8 mouse cellular contexts compared by ENCODE assay signal in genomic region chr1:39735927-39736604, GRCm38 (mm10). TPM values are rescaled to one million over a fixed set of nuclear protein-coding genes. Genes with fewer than 3 reads are reported as not detected.
A peak's percentile ranks its signal among the peaks of the same experiment; 100 is the strongest.
DNase-seq lines count a peak whose midpoint lies in the region; ATAC-seq and TF ChIP-seq lines count a peak whose summit lies in the region.

No protein-coding gene starts in this region.

- H3K36me3 ChIP-seq in midbrain, embryonic 10.5 days: no peaks in the 10 kb centered on the region
- no peaks in the 10 kb centered on the region for H3K36me3 ChIP-seq in midbrain, embryonic 15.5 days (replicated peaks)
- no peaks in the 10 kb centered on the region for H3K36me3 ChIP-seq in heart, embryonic 10.5 days
- no peaks in the 10 kb centered on the region for H3K36me3 ChIP-seq in stomach, postnatal 0 days (ENCODE audit: control insufficient read depth, insufficient read depth, low read length)

- WGBS in midbrain, embryonic 10.5 days: 38% methylated on average over 8 of the region's 8 CpGs
- whole genome bisulfite sequencing in midbrain, embryonic 15.5 days: 23% methylated on average over 8 of the region's 8 CpGs
- 29% methylated on average over 8 of the region's 8 CpGs for WGBS in heart, embryonic 10.5 days
- WGBS in stomach, postnatal 0 days: 25% methylated on average over 8 of the region's 8 CpGs

- no peak for TF ChIP-seq EP300 in stomach, postnatal 0 days (optimal IDR thresholded peaks at IDR 0.05)

- H3K4me1 ChIP-seq in midbrain, embryonic 10.5 days: peaks cover 31% of the 10 kb centered on the region
- peaks cover 10% of the 10 kb centered on the region; the same call in 1 of the 2 replicates for H3K4me1 ChIP-seq in midbrain, embryonic 15.5 days
- peaks cover 42% of the 10 kb centered on the region for H3K4me1 ChIP-seq in heart, embryonic 10.5 days
- H3K4me1 ChIP-seq in stomach, postnatal 0 days (replicated peaks; ENCODE audit: control insufficient read depth, insufficient read depth): no peaks in the 10 kb centered on the region

- H3K4me3 ChIP-seq in midbrain, embryonic 10.5 days: no peak overlapping the region
- no peak overlapping the region for H3K4me3 ChIP-seq in midbrain, embryonic 15.5 days
- H3K4me3 ChIP-seq in heart, embryonic 10.5 days: 0 out of 2 replicates have a peak overlapping the region, but pooled peaks have one; percentile 5
- no peak overlapping the region for H3K4me3 ChIP-seq in stomach, postnatal 0 days (ENCODE audit: low read depth, low read length)

- no peak overlapping the region for H3K4me2 ChIP-seq in midbrain, embryonic 15.5 days
- H3K4me2 ChIP-seq in stomach, postnatal 0 days (replicated peaks; ENCODE audit: low read depth): no peak overlapping the region

- no peak for TF ChIP-seq CTCF in stomach, postnatal 0 days (IDR thresholded peaks at IDR 0.05; ENCODE audit: low read depth)

- no peaks in the 10 kb centered on the region for H3K9me3 ChIP-seq in midbrain, embryonic 10.5 days (replicated peaks)
- H3K9me3 ChIP-seq in midbrain, embryonic 15.5 days: no peaks in the 10 kb centered on the region
- H3K9me3 ChIP-seq in heart, embryonic 10.5 days: no peaks in the 10 kb centered on the region
- no peaks in the 10 kb centered on the region for H3K9me3 ChIP-seq in stomach, postnatal 0 days (ENCODE audit: control insufficient read depth, low read length)

- H3K27ac ChIP-seq in midbrain, embryonic 10.5 days (replicated peaks): peak overlapping the region; percentile 79
- H3K27ac ChIP-seq in midbrain, embryonic 15.5 days: no peak overlapping the region
- H3K27ac ChIP-seq in heart, embryonic 10.5 days: peak overlapping the region; percentile 89
- H3K27ac ChIP-seq in stomach, postnatal 0 days (replicated peaks): peak overlapping the region; percentile 56; the same call in 1 of the 2 replicates

- no peaks in the 10 kb centered on the region for H3K27me3 ChIP-seq in midbrain, embryonic 10.5 days (ENCODE audit: low read depth, poor library complexity, severe bottlenecking)
- no peaks in the 10 kb centered on the region for H3K27me3 ChIP-seq in midbrain, embryonic 15.5 days (replicated peaks)
- H3K27me3 ChIP-seq in heart, embryonic 10.5 days (ENCODE audit: insufficient read depth, poor library complexity, severe bottlenecking): no peaks in the 10 kb centered on the region
- no peaks in the 10 kb centered on the region for H3K27me3 ChIP-seq in stomach, postnatal 0 days (ENCODE audit: control insufficient read depth, insufficient read depth, low read length)

- no peak for ATAC-seq in midbrain, embryonic 15.5 days (replicated peaks)
- ATAC-seq in stomach, postnatal 0 days (ENCODE audit: low FRiP score, low TSS enrichment): peak; percentile 38; the same call in 1 of the 2 replicates

- DNase-seq in midbrain, embryonic 10.5 days (ENCODE audit: low spot score): no peak
- DNase-seq in heart, embryonic 10.5 days (ENCODE audit: low spot score): no peak
- DNase-seq in kidney, adult 8-10 months: peak; percentile 70 to 86
- DNase-seq in lung, postnatal 14 days: peak; percentile 50
- no peak for DNase-seq in stomach, postnatal 0 days (ENCODE audit: low spot score)
- DNase-seq in layer of hippocampus, adult 18-20 months (ENCODE audit: low spot score in 2 of 2): no peak
- DNase-seq in right cerebral cortex, postnatal 14 days: no peak

- H3K9ac ChIP-seq in midbrain, embryonic 15.5 days: no peak overlapping the region
- H3K9ac ChIP-seq in stomach, postnatal 0 days (ENCODE audit: low read length): no peak overlapping the region

RNA-seq across cellular contexts. Expression of gene Rfx8, which starts 15.3 kb away (rescaled TPM):
- polyA plus RNA-seq in midbrain, embryonic 10.5 days (2016; fragmentation: Nextera tagmentation; extraction: Ambion mirVana): 0.20 and 0.39 TPM in 2 replicates
- 0.31 and 0.32 TPM in 2 replicates for polyA plus RNA-seq in midbrain, embryonic 15.5 days (2015; fragmentation: Nextera tagmentation; extraction: Ambion mirVana)
- 0.73 and 1.4 TPM in 2 replicates for polyA plus RNA-seq in heart, embryonic 10.5 days (2016; fragmentation: Nextera tagmentation; extraction: Ambion mirVana)
- 0.06 and 0.21 TPM in 2 replicates for polyA plus RNA-seq in stomach, postnatal 0 days (2015; fragmentation: Nextera tagmentation; extraction: Ambion mirVana)
- total RNA-seq in layer of hippocampus, adult 18-20 months (2021): under 1 TPM; 0.15 to 0.20 TPM

Comparison
In these comparisons a context has a peak if more than half of its experiments do, and no peak if none do; other contexts are left out.
1. DNase-seq: peak in kidney, adult 8-10 months (2 of 2) and lung, postnatal 14 days (single experiment); none in midbrain, embryonic 10.5 days (single experiment), heart, embryonic 10.5 days (single experiment), stomach, postnatal 0 days (single experiment), layer of hippocampus, adult 18-20 months (0 of 2) and right cerebral cortex, postnatal 14 days (single experiment).